Mouse (Mus musculus) erythroblast, embryonic 14.5 days (primary cell): ENCODE measurements around the gene Mus81.

Source experiments
- GATA1 ChIP-seq: IDR thresholded peaks from 2 replicates; pipeline ENCODE4 v1.6.1; 2012; ENCODE audit warnings: low read length, inconsistent platforms, mixed read lengths
- TAL1 ChIP-seq: IDR thresholded peaks from 3 replicates; pipeline ENCODE4 v1.6.1; 2012; ENCODE audit warnings: low read length, inconsistent platforms, mixed read lengths

GRCm38 (mm10) chr19:5459896-5460295 lies 28.3 kb downstream of the Mus81 start:
- TF ChIP-seq GATA1: no peak
- TF ChIP-seq TAL1: no peak
